Mouse (Mus musculus) cerebellum, adult 9-10 months (tissue): ENCODE measurements at regions not wholly inside any gene's neighbourhood (a gene's known extent, or its start where the extent isn't known, plus 50 kb on each side); places are given as distances from the start of the nearest gene placed in this dataset.

ENCODE experiments used
- DNase-seq: peaks from one replicate; pipeline ENCODE4 v3.0.0; 2022

- no peak for DNase-seq
Measured at GRCm38 (mm10) chr2:57185151-57185550, 52.3 kb upstream of the Gpd2 start.

DNA sequence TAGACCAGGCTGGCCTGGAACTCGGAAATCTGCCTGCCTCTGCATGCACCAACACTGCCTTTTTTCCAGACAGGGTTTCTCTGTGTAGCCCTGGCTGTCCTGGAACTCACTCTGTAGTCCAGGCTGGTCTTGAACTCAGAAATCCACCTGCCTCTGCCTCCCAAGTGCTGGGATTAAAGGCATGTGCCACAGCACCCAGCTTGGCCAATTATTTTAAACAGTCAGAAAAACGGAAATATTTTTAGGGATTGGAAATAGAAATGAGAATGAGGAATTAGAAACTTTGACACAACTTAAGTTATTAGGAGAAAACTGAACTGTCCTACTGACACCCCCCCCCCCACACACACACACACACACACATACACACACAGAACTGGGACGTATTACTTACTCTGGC is 54.3 kb upstream of the Gpd2 start:
- peak; percentile 25 for DNase-seq

DNA sequence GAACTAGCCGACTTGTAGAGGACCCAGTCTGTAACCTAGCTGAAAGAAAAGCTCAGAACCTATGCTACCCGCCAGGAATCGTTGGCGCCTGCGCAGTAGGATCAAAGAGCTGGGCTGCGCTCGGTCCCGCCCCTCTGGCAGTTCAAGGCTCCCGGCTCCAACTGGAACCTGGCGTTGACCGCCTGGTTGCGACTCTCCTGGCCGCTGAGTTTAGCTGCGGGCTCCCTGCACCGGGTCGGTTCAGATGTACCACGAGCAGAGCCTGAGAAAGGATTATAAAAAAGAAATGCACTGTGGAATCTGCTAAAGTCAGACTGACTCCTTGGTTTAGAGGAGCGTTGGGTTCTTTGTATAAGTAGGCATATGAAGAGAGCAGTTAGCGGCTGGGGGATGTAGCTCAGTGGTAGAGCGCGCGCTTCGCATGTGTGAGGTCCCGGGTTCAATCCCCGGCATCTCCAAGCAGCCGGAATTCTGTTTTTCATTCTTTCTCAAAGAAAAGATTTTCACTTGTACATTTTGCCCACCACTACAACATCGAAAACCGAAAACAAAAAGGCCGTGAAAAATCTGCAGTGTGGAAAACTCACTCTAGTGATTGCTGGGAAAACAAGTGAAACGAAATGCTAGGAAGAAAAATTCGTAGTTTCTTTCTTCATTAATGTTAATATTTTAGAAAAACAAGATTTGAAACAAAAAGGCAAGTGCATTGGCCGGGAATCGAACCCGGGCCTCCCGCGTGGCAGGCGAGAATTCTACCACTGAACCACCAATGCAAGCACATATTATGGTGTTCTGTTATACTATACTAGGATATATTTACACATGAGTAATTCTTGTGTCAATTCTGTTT is 55.5 kb upstream of the Gpd2 start:
- DNase-seq: peak; percentile 98

DNA sequence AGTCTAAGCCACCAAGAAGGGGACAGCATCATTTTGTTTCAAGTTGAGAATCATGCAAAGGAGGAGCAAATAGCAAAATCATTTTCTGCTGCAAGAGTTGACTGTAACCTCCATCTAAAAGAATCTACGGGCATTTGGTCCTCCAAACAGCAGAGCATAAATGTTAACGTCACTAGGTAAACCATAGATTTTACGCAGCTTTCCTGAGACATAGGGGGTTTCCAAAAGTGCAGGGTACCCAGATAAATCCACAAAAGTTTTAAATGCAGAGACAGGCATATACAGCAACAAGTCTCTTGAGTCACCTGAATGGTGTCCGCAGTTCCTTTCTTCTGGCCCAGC is 56.1 kb upstream of the Gpd2 start:
- no peak for DNase-seq

DNA sequence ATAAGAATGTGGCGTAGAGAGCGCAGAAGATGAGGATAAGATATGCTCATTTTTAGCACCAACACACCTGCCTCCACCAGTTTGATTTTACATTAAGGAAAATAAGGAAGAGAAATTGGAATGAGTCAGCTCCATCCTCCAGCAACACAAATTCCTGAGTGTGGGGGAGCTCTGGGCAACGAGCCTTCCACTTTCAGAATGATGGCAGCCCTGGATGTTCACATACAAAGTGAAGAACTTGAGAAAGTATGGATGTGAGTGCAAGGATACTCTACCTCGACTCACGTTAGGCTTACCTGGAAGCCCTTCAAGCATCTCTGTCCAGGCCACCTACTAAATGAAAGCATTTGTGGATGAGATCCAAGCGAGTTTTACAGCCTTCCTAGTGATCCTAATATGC is 54.3 kb upstream of the Nr4a2 start:
- no peak for DNase-seq

DNA sequence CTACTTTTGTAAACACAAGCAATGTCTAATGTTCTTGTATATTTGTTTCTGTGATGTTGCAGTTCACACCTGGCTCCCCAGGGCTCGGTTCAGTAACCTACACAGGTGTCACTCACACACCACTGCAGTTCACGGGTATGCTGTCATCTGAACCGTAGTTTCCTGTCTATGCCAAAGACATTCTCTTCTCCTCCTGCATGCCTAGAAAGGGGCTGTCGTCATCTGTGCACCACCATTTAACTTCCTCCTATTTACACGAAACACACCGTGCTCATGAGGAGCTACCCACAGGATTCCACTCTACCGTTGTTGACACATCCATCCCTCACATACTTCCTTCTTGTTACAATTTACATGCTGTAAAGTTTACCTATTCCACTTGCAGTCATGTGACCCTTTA is 52.7 kb upstream of the Nr4a2 start:
- DNase-seq: no peak

DNA sequence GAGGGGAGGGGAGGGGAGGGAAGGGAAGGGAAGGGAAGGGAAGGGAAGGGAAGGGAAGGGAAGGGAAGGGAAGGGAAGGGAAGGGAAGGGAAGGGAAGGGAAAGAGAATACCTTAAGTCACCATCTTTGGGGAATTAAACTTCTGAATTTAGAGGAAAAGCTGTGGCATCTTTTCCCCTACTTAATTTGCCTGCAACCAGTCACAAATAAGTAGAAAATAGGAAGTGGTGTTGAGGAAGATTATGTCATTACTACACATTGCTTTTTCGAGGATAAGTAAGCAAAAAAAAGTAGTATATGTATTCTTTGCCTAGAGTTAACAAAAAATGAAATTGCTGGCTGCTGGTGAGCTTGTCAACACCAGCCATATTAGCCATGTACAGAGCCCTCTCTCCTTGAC is 51.4 kb upstream of the Nr4a2 start:
- DNase-seq: no peak
